Comparison of ENCODE assay signal across 9 mouse cellular contexts in genomic region chr2:32734933-32735332, GRCm38 (mm10). TPM values are rescaled to one million over a fixed set of nuclear protein-coding genes. Genes with fewer than 3 reads are reported as not detected.
DNase-seq lines count a peak whose midpoint lies in the region; ATAC-seq and TF ChIP-seq lines count a peak whose summit lies in the region.
"Had no signal": no experiment of that assay in that cellular context is flagged by ENCODE, and none has a peak within 500 bp of the region (broad histone marks: within the 10 kb centered on the region; RNA-seq: fewer than 3 reads in every experiment).

No protein-coding gene starts in this region.

- H3K9ac ChIP-seq in liver, postnatal 0 days (replicated peaks), result no peak overlapping the region

- H3K27ac ChIP-seq in gastrocnemius, adult 2 months, result peak overlapping the region; percentile 75
- peak overlapping the region; percentile 69 for H3K27ac ChIP-seq in embryonic facial prominence, embryonic 10.5 days (replicated peaks)
- H3K27ac ChIP-seq in kidney, adult 2 months (ENCODE audit: insufficient read depth, low read depth, low read length), result peak overlapping the region; percentile 79
- H3K27ac ChIP-seq in liver, postnatal 0 days (ENCODE audit: low read depth), result peak overlapping the region; percentile 51

- WGBS in embryonic facial prominence, embryonic 10.5 days, result 48% methylated on average over 4 of the region's 4 CpGs
- 33% methylated on average over 4 of the region's 4 CpGs for WGBS in kidney, adult 2 months
- WGBS in liver, postnatal 0 days (ENCODE audit: insufficient replicate concordance), result 64% methylated on average over 4 of the region's 4 CpGs

- TF ChIP-seq CTCF in gastrocnemius, adult 2 months (IDR thresholded peaks at IDR 0.05), result no peak
- no peak for TF ChIP-seq CTCF in kidney, adult 2 months (conservative IDR thresholded peaks at IDR 0.05; ENCODE audit: insufficient read depth, insufficient read length, low read depth, low read length)
- no peak for TF ChIP-seq CTCF in liver, postnatal 0 days (IDR thresholded peaks at IDR 0.05; ENCODE audit: low read depth)

- intact Hi-C loops in gastrocnemius, adult 2 months (cut with DNase I), result no loop called here

- peak overlapping the region; percentile 48 for H3K4me3 ChIP-seq in gastrocnemius, adult 2 months
- H3K4me3 ChIP-seq in embryonic facial prominence, embryonic 10.5 days, result peak overlapping the region; percentile 28; the same call in 1 of the 2 replicates
- no peak overlapping the region for H3K4me3 ChIP-seq in kidney, adult 2 months (ENCODE audit: insufficient read depth, low read depth, low read length)
- H3K4me3 ChIP-seq in liver, postnatal 0 days (ENCODE audit: low read depth, low read length), result no peak overlapping the region

- TF ChIP-seq EP300 in liver, postnatal 0 days (IDR thresholded peaks at IDR 0.05; ENCODE audit: low read depth), result no peak; the same call in 1 of the 2 replicates

- no peak for TF ChIP-seq POLR2A in kidney, adult 2 months (IDR thresholded peaks at IDR 0.05; ENCODE audit: low read depth, low read length)

- peak; percentile 69 for ATAC-seq in liver, postnatal 0 days

- H3K36me3 ChIP-seq in embryonic facial prominence, embryonic 10.5 days (replicated peaks), result peaks cover 6% of the 10 kb centered on the region
- no peaks in the 10 kb centered on the region for H3K36me3 ChIP-seq in kidney, adult 2 months (ENCODE audit: control insufficient read depth, insufficient read depth, low read length)
- H3K36me3 ChIP-seq in liver, postnatal 0 days (replicated peaks; ENCODE audit: insufficient read depth, low read length), result peaks cover 8% of the 10 kb centered on the region; the same call in 1 of the 2 replicates

- peaks cover 71% of the 10 kb centered on the region for H3K4me1 ChIP-seq in embryonic facial prominence, embryonic 10.5 days
- H3K4me1 ChIP-seq in kidney, adult 2 months (ENCODE audit: control insufficient read depth, insufficient read depth, low read length), result no peaks in the 10 kb centered on the region; the same call in 1 of the 2 replicates
- H3K4me1 ChIP-seq in liver, postnatal 0 days (ENCODE audit: insufficient read depth), result no peaks in the 10 kb centered on the region; the same call in 1 of the 2 replicates

- peaks cover 8% of the 10 kb centered on the region for H3K27me3 ChIP-seq in embryonic facial prominence, embryonic 10.5 days (replicated peaks; ENCODE audit: low read depth, poor library complexity, severe bottlenecking)
- H3K27me3 ChIP-seq in kidney, adult 2 months (replicated peaks; ENCODE audit: control insufficient read depth, insufficient read depth, low read length), result no peaks in the 10 kb centered on the region
- no peaks in the 10 kb centered on the region for H3K27me3 ChIP-seq in liver, postnatal 0 days (ENCODE audit: insufficient read depth, low read length)

- no peak overlapping the region for H3K4me2 ChIP-seq in liver, postnatal 0 days (ENCODE audit: low read depth, low read length)

- DNase-seq in gastrocnemius, adult 2 months, result peak; percentile 62
- no peak for DNase-seq in gastrocnemius, postnatal 4 days (ENCODE audit: low spot score in 2 of 2)
- peak; percentile 46 for DNase-seq in embryonic facial prominence, embryonic 10.5 days (ENCODE audit: low spot score)
- peak; percentile 89 for DNase-seq in kidney, adult 2 months
- no peak for DNase-seq in liver, postnatal 0 days
- DNase-seq in cerebellum, postnatal 10 days, result no peak
- DNase-seq in left cerebral cortex, adult 18-20 months (ENCODE audit: low spot score in 2 of 2), result no peak
- no peak for DNase-seq in cerebellum, adult 11 months

- H3K9me3 ChIP-seq in embryonic facial prominence, embryonic 10.5 days, result no peaks in the 10 kb centered on the region
- no peaks in the 10 kb centered on the region for H3K9me3 ChIP-seq in liver, postnatal 0 days (ENCODE audit: low read length)

RNA-seq across cellular contexts. Expression of gene 6330409D20Rik, which starts 5.9 kb away (rescaled TPM):
- not detected for total RNA-seq in gastrocnemius, adult 2 months (2021)
- total RNA-seq in gastrocnemius, postnatal 4 days (2021), result not detected
- polyA plus RNA-seq in embryonic facial prominence, embryonic 10.5 days (2016; fragmentation: Nextera tagmentation; extraction: Ambion mirVana), result 0.52 and 0.57 TPM in 2 replicates
- polyA plus RNA-seq in kidney, adult 2 months (2012; rRNA removed), result not detected in 2 replicates
- not detected in 2 replicates for polyA plus RNA-seq in liver, postnatal 0 days (2015; fragmentation: Nextera tagmentation; extraction: Ambion mirVana)
- total RNA-seq in left cerebral cortex, adult 18-20 months (2021), result 1 to 10 TPM; 2.2 to 2.8 TPM
- total RNA-seq: megakaryocyte progenitor cell, adult 5-6 weeks had no signal

RNA-seq across cellular contexts. Expression of gene Sh2d3c, which starts 14.1 kb away (rescaled TPM):
- total RNA-seq in gastrocnemius, adult 2 months (2021), result 10 to 100 TPM in 1 of 2 experiments, 1 to 10 TPM in 1; 4.4 to 12.0 TPM
- total RNA-seq in gastrocnemius, postnatal 4 days (2021), result 10 to 100 TPM; 18.4 TPM
- 27.1 and 27.5 TPM in 2 replicates for polyA plus RNA-seq in embryonic facial prominence, embryonic 10.5 days (2016; fragmentation: Nextera tagmentation; extraction: Ambion mirVana)
- 28.4 and 30.4 TPM in 2 replicates for polyA plus RNA-seq in kidney, adult 2 months (2012; rRNA removed)
- polyA plus RNA-seq in liver, postnatal 0 days (2015; fragmentation: Nextera tagmentation; extraction: Ambion mirVana), result 7.6 and 8.3 TPM in 2 replicates
- total RNA-seq in left cerebral cortex, adult 18-20 months (2021), result 10 to 100 TPM; 27.9 to 35.5 TPM

RNA-seq across cellular contexts. Expression of gene Cdk9, which starts 22.1 kb away (rescaled TPM):
- total RNA-seq in gastrocnemius, adult 2 months (2021), result 10 to 100 TPM; 20.2 to 22.0 TPM
- 10 to 100 TPM; 49.3 to 55.2 TPM for total RNA-seq in gastrocnemius, postnatal 4 days (2021)
- polyA plus RNA-seq in embryonic facial prominence, embryonic 10.5 days (2016; fragmentation: Nextera tagmentation; extraction: Ambion mirVana), result 130 and 135 TPM in 2 replicates
- polyA plus RNA-seq in kidney, adult 2 months (2012; rRNA removed), result 88.3 and 89.2 TPM in 2 replicates
- 49.5 and 53.7 TPM in 2 replicates for polyA plus RNA-seq in liver, postnatal 0 days (2015; fragmentation: Nextera tagmentation; extraction: Ambion mirVana)
- 100 to 1,000 TPM; 128 to 133 TPM for total RNA-seq in left cerebral cortex, adult 18-20 months (2021)

RNA-seq across cellular contexts. Expression of gene Tor2a, which starts 22.1 kb away (rescaled TPM):
- 1 to 10 TPM; 3.7 to 4.9 TPM for total RNA-seq in gastrocnemius, adult 2 months (2021)
- total RNA-seq in gastrocnemius, postnatal 4 days (2021), result 10 to 100 TPM; 17.8 to 22.4 TPM
- polyA plus RNA-seq in embryonic facial prominence, embryonic 10.5 days (2016; fragmentation: Nextera tagmentation; extraction: Ambion mirVana), result 48.9 and 53.5 TPM in 2 replicates
- 72.5 and 93.3 TPM in 2 replicates for polyA plus RNA-seq in kidney, adult 2 months (2012; rRNA removed)
- polyA plus RNA-seq in liver, postnatal 0 days (2015; fragmentation: Nextera tagmentation; extraction: Ambion mirVana), result 34.6 and 34.7 TPM in 2 replicates
- 10 to 100 TPM; 28.7 to 34.3 TPM for total RNA-seq in left cerebral cortex, adult 18-20 months (2021)

RNA-seq across cellular contexts. Expression of gene Fpgs, which starts 31.0 kb away (rescaled TPM):
- 1 to 10 TPM; 5.9 to 6.9 TPM for total RNA-seq in gastrocnemius, adult 2 months (2021)
- total RNA-seq in gastrocnemius, postnatal 4 days (2021), result 10 to 100 TPM; 18.7 to 22.4 TPM
- 33.5 and 35.5 TPM in 2 replicates for polyA plus RNA-seq in embryonic facial prominence, embryonic 10.5 days (2016; fragmentation: Nextera tagmentation; extraction: Ambion mirVana)
- polyA plus RNA-seq in kidney, adult 2 months (2012; rRNA removed), result 147 and 174 TPM in 2 replicates
- 85.3 and 95.9 TPM in 2 replicates for polyA plus RNA-seq in liver, postnatal 0 days (2015; fragmentation: Nextera tagmentation; extraction: Ambion mirVana)
- total RNA-seq in left cerebral cortex, adult 18-20 months (2021), result 1 to 10 TPM; 7.6 to 9.0 TPM

Comparison
In these comparisons a context has a peak if more than half of its experiments do, and no peak if none do; other contexts are left out.
1. DNase-seq: peak in gastrocnemius, adult 2 months (single experiment), embryonic facial prominence, embryonic 10.5 days (single experiment) and kidney, adult 2 months (single experiment); none in gastrocnemius, postnatal 4 days (0 of 2), liver, postnatal 0 days (single experiment), cerebellum, postnatal 10 days (0 of 2), left cerebral cortex, adult 18-20 months (0 of 2) and cerebellum, adult 11 months (single experiment).
2. H3K4me3 ChIP-seq: peak in gastrocnemius, adult 2 months (single experiment) and embryonic facial prominence, embryonic 10.5 days (single experiment); none in kidney, adult 2 months (single experiment) and liver, postnatal 0 days (single experiment).
3. Peak in every context shown above with its lines, with median percentiles within 50 percentile points of each other: H3K27ac ChIP-seq.